Mouse (Mus musculus) limb, embryonic 11.5 days (tissue): ENCODE results near the gene Dcun1d4. TPM values are rescaled to one million over a fixed set of nuclear protein-coding genes. Genes with fewer than 3 reads are reported as not detected.
"Not testable (repeated sequence)": the region's sequence is repeated elsewhere in the genome, so short reads cannot be mapped to it uniquely, and the experiment has no call there.

Source experiments
- ATAC-seq: fragments of 200-750 bp; cut with Nextera tagmentation; 2 replicates; pipeline ENCODE4 v1.8.0; 2017; ENCODE audit warnings: low read depth; ENCODE audit not compliant: insufficient number of reproducible peaks, low FRiP score, low TSS enrichment
- DNase-seq: peaks from one replicate; pipeline ENCODE4 v3.0.0-alpha.2; 2015; ENCODE audit warnings: low spot score
- H3K27ac ChIP-seq: fragments of 300-500 bp; sonication (generic); replicated peaks from 2 replicates; pipeline ENCODE4 v1.5.1; 2014; ENCODE audit warnings: low read depth, mild to moderate bottlenecking, low read length
- H3K27me3 ChIP-seq: fragments of 300-500 bp; sonication (generic); 2 replicates; pipeline ENCODE4 v1.6.1; 2014; ENCODE audit warnings: mild to moderate bottlenecking, low read length, mixed read lengths; ENCODE audit not compliant: control insufficient read depth, insufficient read depth
- H3K36me3 ChIP-seq: fragments of 300-500 bp; sonication (generic); 2 replicates; pipeline ENCODE4 v1.6.1; 2014; ENCODE audit warnings: mild to moderate bottlenecking, low read length, moderate library complexity, mixed read lengths; ENCODE audit not compliant: control insufficient read depth, insufficient read depth
- H3K4me1 ChIP-seq: fragments of 300-500 bp; sonication (generic); 2 replicates; pipeline ENCODE4 v1.6.1; 2014; ENCODE audit warnings: low read length, mixed read lengths; ENCODE audit not compliant: control insufficient read depth, insufficient read depth
- H3K4me2 ChIP-seq: fragments of 300-500 bp; sonication (generic); 2 replicates; pipeline ENCODE4 v1.6.1; 2014; ENCODE audit warnings: low read depth, mild to moderate bottlenecking, moderate library complexity; ENCODE audit not compliant: severe bottlenecking
- H3K4me3 ChIP-seq: fragments of 300-500 bp; sonication (generic); 2 replicates; pipeline ENCODE4 v1.5.1; 2014; ENCODE audit warnings: low read depth, low read length
- H3K9ac ChIP-seq: fragments of 300-500 bp; sonication (generic); 2 replicates; pipeline ENCODE4 v1.6.1; 2014; ENCODE audit warnings: mild to moderate bottlenecking, low read length
- H3K9me3 ChIP-seq: fragments of 300-500 bp; sonication (generic); 2 replicates; pipeline ENCODE4 v1.6.1; 2016; ENCODE audit warnings: low read length; ENCODE audit not compliant: control insufficient read depth
- WGBS: fragments of 180-500 bp; shearing (Covaris S2); extraction: QIAGEN DNeasy Blood & Tissue Kit; methylation state at CpG from one replicate; pipeline ENCODE4 v1.1.7; 2014; 5-methylcytosine and 5-hydroxymethylcytosine counted together
- polyA plus RNA-seq: library from polyadenylated mRNA; unstranded; fragments of >200 nt; fragmentation: Nextera tagmentation; extraction: Ambion mirVana; gene quantifications from 2 replicates; pipeline ENCODE4 v1.2.1, GENCODE M21; 2014

The Dcun1d4 gene
- polyA plus RNA-seq, 1 experiment from 2014 or later, result 56.9 TPM

DNA sequence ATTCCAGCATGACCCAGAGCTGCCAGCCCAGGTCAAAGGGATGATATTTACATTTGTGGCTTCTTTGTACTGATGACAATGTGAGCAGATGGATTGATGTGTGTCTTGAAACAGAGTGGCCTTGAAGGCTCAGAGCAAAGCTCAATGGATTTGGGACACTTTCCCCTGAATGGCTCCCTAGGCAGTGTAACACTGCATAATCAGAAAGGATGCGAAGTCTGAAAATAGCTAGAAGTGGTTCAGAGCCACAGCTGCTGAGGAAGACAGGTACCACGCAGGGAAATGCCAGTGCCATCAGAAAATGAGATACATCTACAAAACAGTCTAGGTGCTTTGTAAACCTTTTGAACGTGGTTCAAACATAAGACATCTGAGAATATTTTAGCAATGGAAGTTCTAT, 97.3 kb downstream of the Dcun1d4 start:
- H3K4me2 ChIP-seq, result no peak overlapping the region
- no peak overlapping the region for H3K9ac ChIP-seq
- H3K4me3 ChIP-seq, result no peak overlapping the region
- H3K27ac ChIP-seq, result no peak overlapping the region
- no peaks in the 10 kb centered on the region for H3K27me3 ChIP-seq
- WGBS, result 88% methylated on average over 3 of the region's 3 CpGs
- ATAC-seq (no peak), DNase-seq (no peak)
- no peaks in the 10 kb centered on the region for H3K36me3 ChIP-seq
- H3K9me3 ChIP-seq, result no peaks in the 10 kb centered on the region
- H3K4me1 ChIP-seq, result no peaks in the 10 kb centered on the region

DNA sequence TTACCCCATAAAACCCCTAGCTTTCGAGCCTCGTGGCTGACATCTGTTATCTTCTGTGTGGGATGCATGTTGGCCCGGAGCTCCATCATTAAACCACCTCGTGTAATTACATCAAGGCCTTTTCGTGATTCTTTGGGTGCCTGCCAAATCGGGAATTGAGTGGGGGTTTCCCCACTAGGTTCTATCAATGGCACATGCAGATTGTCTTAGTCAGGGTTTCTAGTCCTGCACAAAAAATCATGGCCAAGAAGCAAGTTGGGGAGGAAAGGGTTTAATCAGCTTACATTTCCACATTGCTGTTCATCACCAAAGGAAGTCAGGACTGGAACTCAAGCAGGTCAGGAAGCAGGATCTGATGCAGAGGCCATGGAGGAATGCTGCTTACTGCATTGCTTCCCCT, 103.2 kb downstream of the Dcun1d4 start:
- H3K27me3 ChIP-seq, H3K9ac ChIP-seq, H3K36me3 ChIP-seq, DNase-seq, H3K9me3 ChIP-seq, H3K4me2 ChIP-seq, H3K27ac ChIP-seq, H3K4me3 ChIP-seq, ATAC-seq, H3K4me1 ChIP-seq: not testable (repeated sequence)
- 82% methylated on average over 6 of the region's 6 CpGs for WGBS

DNA sequence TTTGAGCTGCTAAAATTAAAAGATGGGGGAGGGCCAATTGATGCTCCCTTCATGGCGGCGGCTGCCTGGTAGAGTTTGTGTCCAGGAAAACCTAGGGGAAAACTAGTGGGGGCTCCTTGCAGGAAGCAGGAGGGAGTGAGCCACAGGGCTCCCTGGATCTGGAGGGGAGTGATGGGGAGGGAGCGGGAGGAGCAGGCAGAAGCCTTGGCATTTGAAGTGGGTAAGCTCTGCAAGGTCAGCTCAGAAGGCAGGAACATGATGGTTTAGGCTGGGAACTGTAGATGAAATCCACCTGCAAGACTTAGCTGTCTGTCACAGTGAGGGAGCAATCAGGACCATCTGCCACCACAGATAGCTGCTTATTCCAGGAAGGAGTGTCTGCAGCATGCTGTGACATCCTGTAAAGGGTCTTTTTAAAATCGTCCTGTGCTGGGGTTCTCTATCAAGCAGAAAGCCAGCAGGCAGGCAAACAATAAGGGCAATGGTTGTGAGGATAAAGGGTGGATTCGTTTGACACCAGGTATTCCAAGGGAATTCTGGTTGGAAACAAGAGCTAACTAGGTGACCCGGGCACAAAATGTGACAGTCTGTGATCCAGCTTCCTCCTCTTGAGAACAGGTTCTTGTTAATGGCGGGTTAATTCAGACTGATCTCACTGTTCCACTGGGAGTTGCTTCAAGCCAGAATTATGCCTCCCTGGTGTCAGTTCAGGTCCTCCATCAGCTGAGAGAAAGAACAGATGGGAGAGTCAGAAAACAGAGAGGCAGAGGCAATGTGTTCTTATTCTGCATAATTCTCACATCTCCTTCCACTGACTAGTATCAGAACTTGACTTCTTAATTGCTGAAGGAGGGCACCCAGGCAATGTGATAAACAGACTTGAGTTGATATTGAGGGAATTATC, 104.7 kb downstream of the Dcun1d4 start:
- Histone ChIP-seq H3K4me3 (no peak overlapping the region), H3K9ac (no peak overlapping the region), H3K27me3 (no peaks in the 10 kb centered on the region), H3K4me1 (no peaks in the 10 kb centered on the region), H3K4me2 (no peak overlapping the region), H3K9me3 (no peaks in the 10 kb centered on the region), H3K36me3 (no peaks in the 10 kb centered on the region), H3K27ac (no peak overlapping the region)
- no peak for DNase-seq
- ATAC-seq, result no peak
- 46% methylated on average over 7 of the region's 7 CpGs for WGBS

DNA sequence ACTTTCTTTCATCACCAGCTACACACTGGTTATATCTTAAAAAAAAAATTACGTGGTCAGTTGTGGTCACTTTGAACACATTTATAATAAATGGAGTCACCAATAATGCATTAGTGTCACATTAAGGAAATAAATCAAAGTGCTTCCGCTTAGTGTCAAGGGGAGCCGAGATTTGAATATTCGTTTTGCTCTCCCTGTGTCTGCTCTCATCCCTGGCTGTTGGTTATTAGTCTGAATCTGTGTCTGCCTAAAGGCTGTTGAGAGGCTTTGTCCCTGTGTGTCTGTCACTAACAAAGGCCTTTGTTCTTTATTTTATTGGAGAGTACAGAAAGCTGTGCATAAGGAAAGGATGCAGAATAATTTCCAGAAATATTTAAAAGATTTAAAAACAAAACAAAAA, 105.8 kb downstream of the Dcun1d4 start:
- no peak for DNase-seq

DNA sequence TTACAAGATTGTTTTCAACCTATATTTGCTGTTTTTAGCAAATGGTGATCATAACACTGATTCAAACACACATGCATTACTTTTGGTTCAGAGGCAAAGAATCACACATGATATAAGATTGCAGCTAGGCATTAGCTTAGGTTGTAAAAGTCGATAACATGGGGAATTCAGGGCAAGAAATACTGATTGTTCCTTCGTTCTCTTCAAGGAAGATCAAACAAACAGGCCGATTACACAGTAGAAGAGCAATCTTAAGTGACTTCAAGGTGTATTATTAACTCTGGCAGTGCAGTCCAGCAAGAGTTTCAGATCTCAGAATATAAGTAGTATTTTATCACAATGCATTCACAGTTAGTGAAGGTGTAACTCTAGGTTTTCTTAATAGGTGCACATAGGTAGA, 106.3 kb downstream of the Dcun1d4 start:
- Histone ChIP-seq H3K27ac (no peak overlapping the region), H3K9me3 (no peaks in the 10 kb centered on the region), H3K36me3 (no peaks in the 10 kb centered on the region), H3K27me3 (no peaks in the 10 kb centered on the region), H3K4me2 (no peak overlapping the region), H3K9ac (no peak overlapping the region), H3K4me3 (no peak overlapping the region), H3K4me1 (no peaks in the 10 kb centered on the region)
- ATAC-seq, result no peak
- 73% methylated on average over 3 of the region's 3 CpGs for WGBS
- DNase-seq, result no peak

More for the DNA sequence above, 105.8 kb downstream of the Dcun1d4 start:
- Histone ChIP-seq H3K27me3 (no peaks in the 10 kb centered on the region), H3K9ac (no peak overlapping the region), H3K4me1 (no peaks in the 10 kb centered on the region), H3K9me3 (no peaks in the 10 kb centered on the region), H3K4me2 (no peak overlapping the region), H3K4me3 (no peak overlapping the region), H3K36me3 (no peaks in the 10 kb centered on the region), H3K27ac (no peak overlapping the region)
- 70% methylated on average over 4 of the region's 4 CpGs for WGBS
- no peak for ATAC-seq

DNA sequence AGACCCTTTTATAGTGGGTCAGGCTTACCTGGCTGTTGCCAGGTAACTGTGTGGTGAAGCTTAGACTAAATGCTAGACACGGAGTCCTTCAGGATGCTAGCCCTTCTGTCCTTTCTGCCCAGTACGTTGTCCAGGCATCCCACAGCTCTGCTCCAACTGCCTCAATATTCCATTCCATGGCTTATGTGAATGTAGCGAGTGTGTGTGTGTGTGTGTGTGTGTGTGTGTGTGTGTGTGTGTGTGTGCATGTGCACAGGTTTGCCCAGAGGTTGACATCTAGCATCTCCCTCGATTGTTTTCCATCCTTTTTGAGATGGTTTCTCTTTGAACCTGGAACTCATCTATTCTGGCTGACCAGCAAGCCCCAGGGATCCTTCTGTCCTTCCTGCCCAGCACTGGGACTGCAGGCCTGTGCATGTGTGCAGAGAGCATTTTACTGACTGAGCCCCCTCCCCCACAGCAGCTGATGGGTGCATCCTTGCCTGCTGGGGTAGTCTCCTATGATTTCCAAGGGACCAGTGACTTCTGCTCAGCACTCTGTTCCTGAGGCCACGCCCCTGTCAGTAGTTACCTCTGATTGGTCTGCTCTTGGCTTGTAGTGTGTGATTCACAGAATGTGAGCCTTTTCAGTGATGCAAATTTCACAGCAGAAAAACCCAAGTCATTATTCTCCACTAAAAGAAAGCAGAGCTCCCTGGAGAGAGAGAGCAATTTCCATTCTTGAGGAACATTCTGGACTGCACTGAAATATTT, 118.3 kb downstream of the Dcun1d4 start:
- Histone ChIP-seq H3K36me3 (no peaks in the 10 kb centered on the region), H3K9me3 (no peaks in the 10 kb centered on the region), H3K27me3 (no peaks in the 10 kb centered on the region), H3K4me1 (no peaks in the 10 kb centered on the region), H3K27ac (no peak overlapping the region), H3K9ac (no peak overlapping the region), H3K4me3 (no peak overlapping the region), H3K4me2 (no peak overlapping the region)
- WGBS, result 71% methylated on average over 5 of the region's 5 CpGs
- DNase-seq (no peak), ATAC-seq (no peak)

DNA sequence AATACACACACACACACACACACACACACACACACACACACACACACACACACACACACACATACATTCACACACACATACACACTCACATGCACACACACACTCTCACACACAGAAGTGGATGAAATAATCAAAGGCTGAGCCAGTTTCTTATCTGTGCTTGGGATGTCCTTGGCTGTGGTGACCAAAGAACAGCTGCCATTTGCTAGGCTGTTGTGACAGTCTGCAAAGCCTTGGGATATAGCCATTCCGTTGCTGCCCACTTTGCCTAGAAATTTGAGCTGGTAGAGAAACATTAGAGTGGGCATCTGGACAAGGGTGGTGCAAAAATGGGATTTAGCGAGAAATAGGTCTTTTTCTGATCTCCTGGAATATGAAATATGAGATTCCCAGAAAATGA, 119.2 kb downstream of the Dcun1d4 start:
- no peak for ATAC-seq
- WGBS, result 76% methylated on average over 2 of the region's 2 CpGs
- H3K4me2 ChIP-seq, result no peak overlapping the region
- H3K27me3 ChIP-seq, result no peaks in the 10 kb centered on the region
- no peak overlapping the region for H3K4me3 ChIP-seq
- H3K4me1 ChIP-seq, result no peaks in the 10 kb centered on the region
- H3K9ac ChIP-seq, result no peak overlapping the region
- H3K36me3 ChIP-seq, result no peaks in the 10 kb centered on the region
- no peaks in the 10 kb centered on the region for H3K9me3 ChIP-seq
- H3K27ac ChIP-seq, result no peak overlapping the region
- no peak for DNase-seq

DNA sequence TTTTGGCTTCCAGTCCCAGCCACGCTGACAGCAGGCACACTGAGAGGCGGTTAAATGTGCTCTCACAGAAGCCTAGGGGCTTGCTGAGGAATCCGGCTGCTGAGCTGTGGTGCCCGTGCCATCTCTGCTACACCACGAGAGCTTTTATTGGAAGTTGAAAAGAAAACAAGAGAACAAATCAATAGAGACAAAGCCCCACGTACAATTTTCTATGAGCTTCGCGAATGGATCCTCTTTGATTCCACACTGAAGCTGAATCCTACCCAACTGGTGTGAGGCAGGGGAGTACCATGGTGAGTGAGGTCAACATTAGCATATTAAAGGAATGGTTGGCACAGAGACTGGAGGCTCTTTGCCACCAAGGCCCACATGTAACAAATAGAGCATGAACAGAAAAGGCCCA, 120.6 kb downstream of the Dcun1d4 start:
- ATAC-seq (no peak), DNase-seq (no peak)
- Histone ChIP-seq H3K9me3 (no peaks in the 10 kb centered on the region), H3K4me2 (no peak overlapping the region), H3K4me3 (no peak overlapping the region), H3K27me3 (no peaks in the 10 kb centered on the region), H3K27ac (no peak overlapping the region), H3K4me1 (no peaks in the 10 kb centered on the region), H3K36me3 (no peaks in the 10 kb centered on the region), H3K9ac (no peak overlapping the region)
- WGBS, result 79% methylated on average over 8 of the region's 8 CpGs
